Mouse (Mus musculus) stomach, embryonic 14.5 days (tissue): ENCODE measurements around the gene 4931428F04Rik. TPM values are rescaled to one million over a fixed set of nuclear protein-coding genes. Genes with fewer than 3 reads are reported as not detected.

Experiments used
- ATAC-seq: fragments of 200-750 bp; cut with Nextera tagmentation; 2 replicates; pipeline ENCODE4 v1.8.0; 2017; ENCODE audit warnings: low read depth, moderate TSS enrichment; ENCODE audit not compliant: insufficient number of reproducible peaks, insufficient read depth, low FRiP score
- H3K27ac ChIP-seq: fragments of 300-500 bp; sonication (generic); 2 replicates; pipeline ENCODE4 v1.5.1; 2014; ENCODE audit warnings: mild to moderate bottlenecking, low read length, moderate library complexity, mixed read lengths
- H3K27me3 ChIP-seq: fragments of 300-500 bp; sonication (generic); 2 replicates; pipeline ENCODE4 v1.6.1; 2014; ENCODE audit warnings: low read length, control low read depth, mixed read lengths; ENCODE audit not compliant: control insufficient read depth, insufficient read depth
- H3K36me3 ChIP-seq: fragments of 300-500 bp; sonication (generic); 2 replicates; pipeline ENCODE4 v1.6.1; 2014; ENCODE audit warnings: mild to moderate bottlenecking, control low read depth, low read length, moderate library complexity, mixed read lengths; ENCODE audit not compliant: control insufficient read depth, insufficient read depth
- H3K4me1 ChIP-seq: fragments of 300-500 bp; sonication (generic); 2 replicates; pipeline ENCODE4 v1.6.1; 2014; ENCODE audit warnings: low read length, control low read depth, mixed read lengths; ENCODE audit not compliant: control insufficient read depth, insufficient read depth
- H3K4me2 ChIP-seq: fragments of 300-500 bp; sonication (generic); replicated peaks from 2 replicates; pipeline ENCODE4 v1.6.1; 2014; ENCODE audit warnings: low read depth, low read length, control low read depth
- H3K4me3 ChIP-seq: fragments of 300-500 bp; sonication (generic); 2 replicates; pipeline ENCODE4 v1.5.1; 2014; ENCODE audit warnings: low read depth, low read length, control low read depth
- H3K9ac ChIP-seq: fragments of 300-500 bp; sonication (generic); replicated peaks from 2 replicates; pipeline ENCODE4 v1.6.1; 2014; ENCODE audit warnings: low read depth, mild to moderate bottlenecking, control low read depth, low read length, moderate library complexity, mixed read lengths
- H3K9me3 ChIP-seq: fragments of 300-500 bp; sonication (generic); 2 replicates; pipeline ENCODE4 v1.6.1; 2016; ENCODE audit warnings: low read depth, low read length, control low read depth; ENCODE audit not compliant: control insufficient read depth
- WGBS: fragments of 180-500 bp; shearing (Covaris S2); extraction: QIAGEN DNeasy Blood & Tissue Kit; methylation state at CpG from one replicate; pipeline ENCODE4 v1.1.7; 2014; 5-methylcytosine and 5-hydroxymethylcytosine counted together
- polyA plus RNA-seq: library from polyadenylated mRNA; unstranded; fragments of >200 nt; fragmentation: Nextera tagmentation; extraction: Ambion mirVana; gene quantifications from 2 replicates; pipeline ENCODE4 v1.2.1, GENCODE M21; 2014

Gene 4931428F04Rik
- 10.3 and 10.7 TPM in 2 replicates for polyA plus RNA-seq

DNA sequence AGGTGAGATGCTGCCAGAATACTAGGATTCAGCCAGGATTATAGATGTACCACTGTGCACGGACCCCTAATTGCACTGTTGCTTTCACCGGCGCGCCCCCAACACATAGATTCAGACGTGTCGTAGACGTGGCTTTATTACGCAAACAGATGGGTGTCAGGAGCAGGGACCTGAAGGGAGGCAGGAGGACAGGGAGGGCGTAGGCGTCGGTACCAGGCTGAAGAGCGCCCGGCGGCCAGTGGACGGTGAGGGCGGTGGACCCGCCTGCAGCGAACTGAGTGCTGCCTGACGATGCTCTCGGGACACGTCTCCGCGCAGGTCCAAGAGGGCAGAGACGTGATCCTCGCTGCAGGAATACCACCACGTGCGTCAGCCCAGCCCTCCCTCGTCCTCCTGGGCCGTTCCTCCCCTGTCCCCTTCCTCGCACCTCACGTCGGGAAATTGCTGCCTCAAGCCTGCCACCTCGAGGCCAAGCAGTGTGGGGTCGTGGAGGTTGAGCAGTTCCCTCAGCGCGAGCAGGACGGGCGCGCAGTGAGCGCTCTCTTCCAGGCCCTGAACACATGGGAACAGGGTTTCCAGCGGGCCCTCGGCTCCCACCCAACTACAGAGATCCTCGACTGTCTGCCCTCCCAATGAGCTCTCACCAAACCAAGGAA is at the start of gene 4931428F04Rik:
4931428F04Rik (minus strand) TSS at position 60 of the 656 bp plus-strand sequence.
- 0 out of 2 replicates have a peak, but pooled peaks cover 4% of the 10 kb centered on the region for H3K27me3 ChIP-seq
- peak within 1 kb of the TSS; percentile 28; the same call in 1 of the 2 replicates for H3K9ac ChIP-seq
- H3K4me1 ChIP-seq = peaks cover 14% of the 10 kb centered on the region; the same call in 1 of the 2 replicates
- H3K27ac ChIP-seq = peak within 1 kb of the TSS; percentile 73
- peak within 1 kb of the TSS; percentile 41 for H3K4me3 ChIP-seq
- peaks cover 3% of the 10 kb centered on the region; the same call in 1 of the 2 replicates for H3K36me3 ChIP-seq
- ATAC-seq = no peak
- WGBS = under 1% methylated on average over 41 of the region's 43 CpGs
- peak within 1 kb of the TSS; percentile 87 for H3K4me2 ChIP-seq
- no peaks in the 10 kb centered on the region for H3K9me3 ChIP-seq

DNA sequence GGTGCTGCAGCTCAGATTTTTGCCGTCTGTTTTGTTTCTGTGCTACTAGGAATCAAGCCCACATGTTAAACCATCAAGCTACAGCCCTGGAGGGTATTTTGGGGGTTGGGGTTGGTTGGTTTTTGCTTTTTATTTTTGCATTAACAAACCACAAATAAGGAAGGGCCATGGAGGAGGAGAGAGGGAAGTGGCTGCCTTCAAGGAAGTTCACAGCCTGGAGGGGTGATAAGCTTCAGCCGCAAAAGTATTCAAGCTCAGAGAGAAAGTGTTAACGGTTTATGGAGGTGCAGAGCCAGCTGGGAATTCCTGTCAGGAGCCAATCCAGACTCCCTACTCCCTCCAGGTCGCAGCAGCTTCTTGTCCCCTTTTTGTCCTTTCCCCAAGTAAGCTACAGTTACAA is 49.3 kb upstream of the 4931428F04Rik start:
- ATAC-seq = no peak
- no peak overlapping the region for H3K4me2 ChIP-seq

DNA sequence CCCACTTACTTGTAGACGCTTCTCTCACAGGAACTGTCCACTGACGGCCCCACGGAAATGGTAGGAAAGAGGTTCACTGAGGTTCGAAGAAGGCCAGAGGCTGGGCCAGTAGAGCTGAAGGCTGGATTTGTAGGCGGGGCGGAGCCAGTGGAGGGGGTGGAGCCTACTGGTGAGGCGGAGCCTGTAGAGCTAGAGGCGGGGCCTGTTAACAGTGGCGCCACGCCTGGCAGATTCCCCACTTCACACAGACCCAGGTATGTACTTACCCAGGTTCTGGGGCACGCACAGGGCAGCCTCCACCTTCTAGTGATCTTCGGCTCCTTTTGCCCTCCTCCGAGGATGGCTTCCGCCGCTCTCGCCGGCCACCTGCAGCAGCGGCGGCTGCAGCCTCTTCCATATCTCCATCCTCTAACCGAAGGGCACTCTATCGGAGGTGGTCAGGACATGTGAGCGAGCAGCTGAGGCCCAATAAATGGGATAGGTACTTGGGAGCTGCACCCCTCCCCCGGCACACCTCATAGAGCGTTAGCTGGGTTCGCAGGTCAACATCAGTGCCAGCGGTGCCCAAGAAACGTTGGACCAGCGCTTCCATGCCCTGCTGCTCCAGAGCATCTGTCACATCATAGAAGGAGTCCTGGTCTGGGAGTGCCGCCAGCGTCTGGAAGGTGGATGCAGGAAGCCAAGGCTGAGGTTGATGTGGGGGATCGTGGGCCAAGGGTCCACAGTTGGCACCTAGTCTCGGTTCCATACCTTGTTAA is 46.9 kb upstream of the 4931428F04Rik start:
- WGBS = 68% methylated on average over 32 of the region's 32 CpGs
- Histone ChIP-seq H3K4me1 (peaks cover 3% of the 10 kb centered on the region; the same call in 1 of the 2 replicates), H3K9me3 (no peaks in the 10 kb centered on the region), H3K9ac (no peak overlapping the region), H3K27ac (no peak overlapping the region), H3K4me3 (no peak overlapping the region), H3K4me2 (no peak overlapping the region), H3K27me3 (no peaks in the 10 kb centered on the region), H3K36me3 (peaks cover 57% of the 10 kb centered on the region)
- ATAC-seq = no peak

More for the DNA sequence above, 49.3 kb upstream of the 4931428F04Rik start:
- H3K9ac ChIP-seq = no peak overlapping the region
- H3K36me3 ChIP-seq = peaks cover 39% of the 10 kb centered on the region
- H3K27ac ChIP-seq = peak overlapping the region; percentile 21; the same call in 1 of the 2 replicates
- H3K9me3 ChIP-seq = no peaks in the 10 kb centered on the region
- no peak overlapping the region for H3K4me3 ChIP-seq
- peaks cover 14% of the 10 kb centered on the region; the same call in 1 of the 2 replicates for H3K4me1 ChIP-seq
- H3K27me3 ChIP-seq = no peaks in the 10 kb centered on the region
- 35% methylated on average over 4 of the region's 4 CpGs for WGBS

DNA sequence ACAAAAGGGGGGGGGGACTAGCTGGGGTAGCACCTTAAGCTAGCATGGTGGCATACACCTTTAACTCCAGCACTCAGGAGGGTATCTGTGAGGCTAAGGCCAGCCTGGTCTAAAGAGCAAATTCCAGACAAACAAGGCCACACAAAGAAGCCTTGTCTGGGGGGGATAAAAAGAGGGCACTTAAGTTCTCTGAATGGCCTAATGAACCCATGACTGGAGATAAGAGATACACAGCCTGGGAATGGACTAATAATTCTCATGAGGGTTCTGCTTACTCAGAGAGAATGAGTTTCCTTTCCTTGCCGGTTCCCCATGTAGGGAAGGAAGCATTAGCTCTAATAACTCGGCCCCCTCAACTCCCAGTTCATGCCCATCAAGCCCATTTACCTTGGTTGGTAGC is 42.9 kb upstream of the 4931428F04Rik start:
- Histone ChIP-seq H3K9ac (no peak overlapping the region), H3K27ac (no peak overlapping the region), H3K4me2 (no peak overlapping the region), H3K4me3 (no peak overlapping the region), H3K36me3 (peaks cover 85% of the 10 kb centered on the region), H3K27me3 (no peaks in the 10 kb centered on the region), H3K4me1 (peaks cover under 1% of the 10 kb centered on the region; the same call in 1 of the 2 replicates), H3K9me3 (no peaks in the 10 kb centered on the region)
- ATAC-seq = no peak
- 76% methylated on average over 2 of the region's 2 CpGs for WGBS

DNA sequence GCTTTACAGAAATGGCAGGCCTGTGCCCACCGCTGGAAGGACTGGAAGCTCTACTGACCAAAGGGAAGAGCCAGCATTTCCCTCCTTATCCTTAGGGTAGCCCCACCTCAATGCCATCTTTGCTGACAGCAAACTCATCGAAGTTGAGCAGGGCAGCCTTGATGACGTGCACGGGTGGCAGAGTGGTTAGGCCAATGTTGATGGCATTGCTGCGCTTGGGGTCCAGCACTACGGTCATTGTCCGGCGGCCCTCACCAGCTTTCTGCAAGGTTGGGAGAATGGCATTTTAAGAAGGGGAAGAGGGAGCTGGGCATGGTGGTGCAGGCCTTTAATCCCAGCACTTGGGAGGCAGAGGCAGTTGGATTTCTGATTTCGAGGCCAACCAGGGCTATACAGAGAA is 42.3 kb upstream of the 4931428F04Rik start:
- no peaks in the 10 kb centered on the region for H3K27me3 ChIP-seq
- H3K36me3 ChIP-seq = peaks cover 80% of the 10 kb centered on the region
- H3K4me3 ChIP-seq = no peak overlapping the region
- no peak for ATAC-seq
- 93% methylated on average over 9 of the region's 9 CpGs for WGBS
- no peak overlapping the region for H3K9ac ChIP-seq
- no peak overlapping the region for H3K4me2 ChIP-seq
- no peaks in the 10 kb centered on the region for H3K9me3 ChIP-seq
- H3K27ac ChIP-seq = no peak overlapping the region
- H3K4me1 ChIP-seq = peaks cover 6% of the 10 kb centered on the region; the same call in 1 of the 2 replicates

DNA sequence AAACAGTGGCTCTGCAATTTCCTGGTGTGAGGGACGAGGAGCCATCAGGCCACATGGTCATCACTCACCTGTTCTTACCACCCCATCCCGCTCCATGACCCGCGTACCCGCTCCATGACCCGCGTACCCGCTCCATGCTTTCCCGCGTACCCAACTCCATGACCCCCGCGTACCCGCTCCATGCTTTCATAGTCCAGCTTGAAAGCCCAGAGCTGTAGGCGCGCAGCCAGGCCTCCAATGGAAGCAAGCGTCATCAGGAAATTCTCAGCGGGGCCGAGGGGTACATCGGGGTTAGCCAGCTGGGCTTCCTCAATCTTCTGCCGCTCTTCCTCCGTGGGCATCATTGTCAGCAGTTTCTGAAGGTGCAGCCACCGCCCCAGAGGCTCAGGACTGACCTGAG is 41.8 kb upstream of the 4931428F04Rik start:
- WGBS = 93% methylated on average over 22 of the region's 22 CpGs
- H3K9ac ChIP-seq = no peak overlapping the region
- ATAC-seq = no peak
- H3K4me2 ChIP-seq = no peak overlapping the region
- peaks cover 9% of the 10 kb centered on the region; the same call in 1 of the 2 replicates for H3K4me1 ChIP-seq
- no peaks in the 10 kb centered on the region for H3K27me3 ChIP-seq
- no peaks in the 10 kb centered on the region for H3K9me3 ChIP-seq
- peaks cover 76% of the 10 kb centered on the region for H3K36me3 ChIP-seq
- H3K27ac ChIP-seq = no peak overlapping the region
- H3K4me3 ChIP-seq = no peak overlapping the region

DNA sequence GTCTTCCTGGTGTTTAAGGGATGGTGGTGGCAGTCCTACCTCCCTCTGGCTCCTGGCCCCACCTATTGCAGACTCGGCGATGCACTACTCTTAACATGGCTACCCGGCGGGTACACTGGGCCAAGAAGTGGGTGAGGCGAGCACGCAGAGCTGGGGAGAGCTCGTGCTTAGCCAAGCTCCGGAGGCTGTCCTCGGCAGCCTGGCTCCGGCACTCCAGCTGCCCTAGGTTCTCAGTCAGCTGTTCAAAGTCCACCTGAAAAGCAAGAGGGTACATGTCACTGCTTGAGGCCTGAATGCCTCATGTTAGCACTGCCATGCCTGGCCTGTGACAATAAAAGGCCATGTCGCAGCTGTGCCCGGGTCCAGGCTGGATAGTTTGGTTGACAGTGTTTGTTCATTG is 40.7 kb upstream of the 4931428F04Rik start:
- Histone ChIP-seq H3K9ac (no peak overlapping the region), H3K36me3 (peaks cover 64% of the 10 kb centered on the region)
- 91% methylated on average over 12 of the region's 12 CpGs for WGBS

DNA sequence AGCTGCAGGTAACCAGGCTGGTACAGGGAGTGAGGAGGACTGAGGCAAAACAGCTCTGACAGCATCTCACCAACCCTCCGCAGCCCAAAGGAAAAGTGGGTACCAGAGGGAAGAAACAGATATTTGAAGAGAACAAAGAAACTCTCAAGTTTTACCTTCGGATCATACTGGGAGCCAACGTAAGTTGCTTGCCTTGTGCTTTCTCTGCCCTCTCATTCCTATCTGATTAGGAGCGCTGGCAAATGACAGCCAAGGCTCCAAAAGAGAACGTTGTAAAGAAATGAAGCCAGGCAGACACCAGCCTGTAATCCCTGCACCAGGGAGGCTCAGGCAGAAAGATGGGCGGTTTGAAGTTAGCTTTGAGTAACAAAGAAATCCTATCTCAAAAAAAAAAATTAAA is 37.3 kb upstream of the 4931428F04Rik start:
- peak overlapping the region; percentile 56 for H3K4me3 ChIP-seq
- H3K36me3 ChIP-seq = peaks cover 46% of the 10 kb centered on the region
- peaks cover 14% of the 10 kb centered on the region; the same call in 1 of the 2 replicates for H3K4me1 ChIP-seq
- no peaks in the 10 kb centered on the region for H3K9me3 ChIP-seq
- WGBS = 35% methylated on average over 6 of the region's 6 CpGs
- no peak for ATAC-seq
- peak overlapping the region; percentile 90 for H3K4me2 ChIP-seq
- peak overlapping the region; percentile 76; the same call in 1 of the 2 replicates for H3K27ac ChIP-seq
- H3K27me3 ChIP-seq = no peaks in the 10 kb centered on the region
- peak overlapping the region; percentile 41 for H3K9ac ChIP-seq

More for the DNA sequence above, 40.7 kb upstream of the 4931428F04Rik start:
- Histone ChIP-seq H3K27ac (no peak overlapping the region), H3K27me3 (no peaks in the 10 kb centered on the region), H3K9me3 (no peaks in the 10 kb centered on the region), H3K4me2 (no peak overlapping the region), H3K4me1 (peaks cover 10% of the 10 kb centered on the region; the same call in 1 of the 2 replicates), H3K4me3 (no peak overlapping the region)
- ATAC-seq = no peak
